Mouse (Mus musculus) lung, postnatal 14 days (tissue): ENCODE measurements around the gene Zbtb24.

Experiments used
- DNase-seq: peaks from one replicate; pipeline ENCODE4 v3.0.0; 2021

Zbtb24 gene

DNA sequence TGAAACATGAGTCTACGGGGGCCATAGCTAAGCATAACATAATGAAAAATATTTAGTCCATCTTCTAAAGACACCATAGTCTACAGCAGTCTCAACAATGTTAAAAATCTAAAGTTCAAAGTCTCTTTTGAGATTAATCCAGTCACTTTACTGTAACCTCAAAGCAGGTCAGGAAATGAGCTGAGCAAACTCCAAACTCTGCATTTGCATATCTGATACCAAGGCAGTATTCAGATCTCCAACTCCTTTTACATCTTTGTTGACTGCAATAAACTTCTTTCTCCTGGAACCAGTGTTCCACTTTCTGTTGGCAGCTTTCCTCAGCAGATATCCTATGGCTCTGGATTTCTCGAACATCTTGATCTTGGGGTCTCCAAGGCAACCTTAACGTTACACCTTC, 20.5 kb downstream of the Zbtb24 start:
- DNase-seq = no peak

DNA sequence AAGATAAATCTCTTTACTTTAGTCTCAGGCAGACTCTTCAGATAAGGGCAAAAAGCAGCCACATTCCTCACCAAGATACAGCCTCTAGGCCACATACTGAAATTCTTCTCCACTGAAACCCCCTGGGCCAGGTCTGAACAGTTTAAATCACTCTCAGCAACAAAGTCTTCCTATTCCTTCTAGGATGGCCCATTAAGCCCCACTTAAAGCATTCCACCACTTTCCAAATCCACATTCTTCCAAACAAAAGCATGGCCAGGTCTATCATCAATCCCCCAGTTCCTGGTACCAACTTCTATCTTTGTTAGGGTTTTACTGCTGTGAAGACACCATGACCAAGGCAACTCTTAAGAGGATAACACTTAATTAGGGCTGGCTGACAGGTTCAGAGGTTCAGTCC, 22.4 kb downstream of the Zbtb24 start:
- no peak for DNase-seq

DNA sequence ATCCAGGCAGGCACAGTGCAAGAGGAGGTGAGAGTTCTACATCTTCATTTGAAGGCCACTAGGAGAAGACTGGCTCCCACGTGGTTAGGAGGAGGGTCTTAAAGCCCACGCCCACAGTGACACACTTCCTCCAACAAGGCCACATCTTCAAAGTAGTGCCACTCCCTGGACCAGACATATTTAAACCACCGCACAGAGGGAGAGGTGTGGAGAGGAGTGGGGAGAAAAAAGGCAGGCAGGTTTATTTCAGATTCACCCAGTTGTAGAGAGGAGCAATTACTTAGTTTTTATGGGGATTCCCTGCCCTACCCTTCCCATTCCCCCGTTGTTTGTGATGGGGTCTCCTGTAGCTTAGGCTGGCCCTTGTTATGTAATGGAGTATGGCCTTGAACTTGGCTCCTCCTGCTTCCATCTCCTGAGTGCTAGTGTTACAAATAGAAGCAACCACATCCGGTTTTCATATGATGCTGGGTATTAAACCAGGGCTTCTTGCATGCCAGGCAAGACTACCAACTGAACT, 22.8 kb downstream of the Zbtb24 start:
- no peak for DNase-seq

DNA sequence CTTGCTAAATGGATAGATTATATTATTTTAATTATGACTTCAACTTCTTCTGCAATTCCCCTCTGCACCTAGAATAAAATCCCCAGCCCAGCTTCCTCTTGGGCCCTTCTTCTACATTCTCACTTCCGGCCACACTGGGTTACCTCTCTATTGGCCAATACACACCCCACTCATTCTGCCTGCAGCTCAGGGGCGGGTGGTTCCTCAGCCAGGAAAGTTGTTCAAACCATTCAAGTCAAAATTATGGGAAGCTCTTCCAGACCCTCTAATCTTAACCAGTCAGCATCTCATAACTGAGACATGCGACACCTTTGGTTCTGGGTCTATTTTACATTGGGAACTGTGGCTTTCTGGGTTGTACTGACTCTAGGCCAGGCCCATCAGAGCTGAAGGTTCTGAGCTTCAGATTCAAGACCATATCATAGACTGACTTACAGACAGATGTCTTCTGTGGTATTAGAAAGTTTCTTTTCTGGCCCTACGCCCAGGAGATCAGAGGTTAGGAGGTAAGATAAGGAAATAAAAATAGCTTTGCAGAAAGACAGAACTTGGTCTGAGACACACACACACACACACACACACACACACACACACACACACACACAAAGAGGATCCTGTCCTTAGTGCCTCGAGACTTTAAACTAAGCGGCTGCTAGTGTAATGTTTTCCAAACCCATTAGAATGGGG, 23.7 kb downstream of the Zbtb24 start:
- DNase-seq = peak; percentile 44

DNA sequence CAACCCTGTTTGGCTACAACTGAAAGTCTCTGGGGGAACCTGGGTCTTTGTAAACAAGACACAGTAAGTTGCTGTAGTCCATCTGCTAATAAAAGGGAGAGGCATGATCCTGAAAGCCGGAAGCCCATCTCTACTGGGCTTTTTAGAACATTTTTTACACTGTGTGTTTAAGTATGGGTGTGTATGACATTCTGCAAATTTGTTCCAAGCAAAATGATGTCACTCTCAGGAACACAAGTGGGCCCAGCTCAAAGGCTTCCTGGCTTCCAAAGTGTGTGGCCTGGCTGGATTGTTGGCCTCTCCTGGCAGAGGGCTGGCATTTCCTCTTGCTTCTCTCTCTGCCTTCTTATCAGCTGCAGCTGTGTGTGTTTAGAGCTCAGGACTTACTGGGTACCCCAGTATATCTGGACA, 24.8 kb downstream of the Zbtb24 start:
- DNase-seq = peak; percentile 43

DNA sequence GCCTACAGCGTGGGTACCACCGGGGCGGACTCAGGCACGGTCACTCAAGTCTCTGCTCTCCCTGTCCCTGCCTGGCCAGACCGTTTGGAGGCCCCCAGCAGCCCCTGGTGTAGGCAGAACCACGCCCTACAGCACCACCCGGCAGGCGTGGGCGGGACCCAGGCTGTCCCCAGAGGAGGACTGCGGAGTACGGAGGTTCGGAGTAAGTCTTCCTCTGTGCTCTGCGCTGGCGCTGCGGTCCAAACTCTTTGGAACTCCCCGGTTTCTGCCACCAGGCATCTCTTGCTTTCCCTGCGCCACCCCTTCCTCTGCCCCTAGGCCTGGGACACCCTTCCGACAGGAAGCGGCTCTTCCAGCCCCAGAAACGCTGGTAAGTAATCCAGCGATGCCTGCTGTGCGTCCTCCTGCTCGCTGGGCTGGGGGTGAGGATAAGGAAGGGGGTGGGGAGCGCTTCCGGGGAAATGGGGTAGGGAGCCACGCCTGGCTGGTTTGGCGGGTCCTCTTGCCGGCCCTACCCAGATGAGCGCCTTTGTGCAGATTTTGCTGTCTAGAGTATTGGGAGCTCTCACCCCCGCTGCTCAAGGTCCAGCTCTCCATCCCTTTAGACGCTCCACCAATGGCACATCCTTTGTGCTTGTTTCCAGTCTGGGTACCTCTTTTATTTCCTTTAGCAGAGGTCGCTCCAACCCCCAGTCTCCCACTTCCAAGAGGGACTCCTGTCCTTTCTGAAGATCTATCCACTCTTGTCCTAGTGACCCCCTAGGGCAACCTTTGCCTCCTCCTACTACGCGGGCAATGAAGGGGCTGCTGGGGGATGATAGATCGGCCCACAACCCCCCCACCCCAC, 26.2 kb downstream of the Zbtb24 start, which contains the start of gene Mical1:
Mical1 (plus strand) TSS at position 144 of the 847 bp plus-strand sequence.
- peak; percentile 75 for DNase-seq

DNA sequence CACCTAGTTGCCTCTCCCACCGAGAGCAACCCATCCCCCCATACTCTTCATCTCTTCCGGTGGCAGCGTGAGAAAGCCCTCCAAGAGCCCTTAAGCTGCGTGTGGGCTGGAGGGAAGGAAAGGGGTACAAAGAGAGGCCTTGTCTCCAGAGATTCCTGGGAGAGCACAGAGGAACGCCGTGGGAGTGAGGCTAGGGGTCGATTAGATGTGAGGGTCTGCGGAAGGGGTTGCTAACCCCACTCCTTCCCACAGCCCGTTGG, 26.8 kb downstream of the Zbtb24 start:
- DNase-seq = peak; percentile 11

DNA sequence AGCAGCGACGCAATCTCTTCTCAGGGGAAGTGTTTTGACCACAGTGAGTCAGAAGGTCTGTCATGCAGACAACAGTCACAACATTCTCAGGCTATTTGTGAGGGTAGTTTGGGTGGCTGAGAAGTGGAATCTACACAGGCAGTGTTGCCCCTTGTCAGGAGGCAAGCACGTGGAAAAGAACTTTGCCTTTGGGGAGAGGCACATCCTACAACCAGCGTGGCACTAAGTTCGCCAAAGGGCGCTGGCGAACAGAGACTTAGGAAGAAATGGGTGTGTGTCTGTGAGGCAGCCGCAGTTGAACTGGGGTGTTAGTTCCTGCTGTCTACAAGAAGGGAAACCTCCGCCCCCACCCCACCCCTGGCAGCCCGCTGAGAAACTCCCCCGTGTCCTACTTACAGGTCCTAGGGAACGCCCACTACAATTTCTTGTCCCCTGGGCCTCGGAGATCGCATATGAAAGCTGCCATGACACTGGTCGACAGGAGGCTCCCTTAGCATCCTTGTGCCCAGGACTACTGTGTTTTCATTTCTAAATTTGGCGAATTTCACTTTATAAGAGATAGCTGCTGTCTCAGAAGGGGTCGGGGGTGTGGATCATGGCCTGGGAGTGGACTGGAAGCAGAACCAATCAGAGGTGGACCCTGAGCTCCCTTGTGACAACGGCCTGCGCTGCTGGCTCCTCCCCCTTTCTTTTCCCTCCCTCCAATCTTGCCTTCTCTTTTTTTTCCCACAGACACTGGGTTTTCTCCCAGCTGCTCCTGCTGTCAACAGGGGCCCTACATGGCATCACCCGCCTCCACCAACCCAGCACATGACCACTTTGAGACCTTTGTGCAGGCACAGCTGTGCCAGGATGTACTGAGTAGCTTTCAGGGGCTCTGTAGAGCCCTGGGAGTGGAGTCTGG, 27.3 kb downstream of the Zbtb24 start:
- DNase-seq = peak; percentile 71

DNA sequence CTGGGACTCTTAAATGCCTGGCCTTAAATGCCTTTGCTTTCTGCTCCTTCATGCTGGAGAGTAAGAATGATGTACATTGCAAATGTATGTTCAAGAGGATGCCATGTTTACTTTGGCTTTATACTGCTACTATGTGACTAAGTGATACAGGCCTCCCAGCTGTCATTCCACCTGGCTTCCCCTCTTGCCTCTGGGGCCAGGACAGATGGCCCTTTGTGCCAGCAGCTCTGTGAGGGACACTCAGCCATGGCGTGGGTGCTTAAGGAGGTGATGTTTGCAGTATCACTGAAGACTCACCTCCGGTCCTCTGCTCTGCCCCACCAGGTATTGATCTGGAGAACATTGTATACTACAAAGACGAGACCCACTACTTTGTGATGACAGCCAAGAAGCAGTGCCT, 29.8 kb downstream of the Zbtb24 start:
- no peak for DNase-seq

DNA sequence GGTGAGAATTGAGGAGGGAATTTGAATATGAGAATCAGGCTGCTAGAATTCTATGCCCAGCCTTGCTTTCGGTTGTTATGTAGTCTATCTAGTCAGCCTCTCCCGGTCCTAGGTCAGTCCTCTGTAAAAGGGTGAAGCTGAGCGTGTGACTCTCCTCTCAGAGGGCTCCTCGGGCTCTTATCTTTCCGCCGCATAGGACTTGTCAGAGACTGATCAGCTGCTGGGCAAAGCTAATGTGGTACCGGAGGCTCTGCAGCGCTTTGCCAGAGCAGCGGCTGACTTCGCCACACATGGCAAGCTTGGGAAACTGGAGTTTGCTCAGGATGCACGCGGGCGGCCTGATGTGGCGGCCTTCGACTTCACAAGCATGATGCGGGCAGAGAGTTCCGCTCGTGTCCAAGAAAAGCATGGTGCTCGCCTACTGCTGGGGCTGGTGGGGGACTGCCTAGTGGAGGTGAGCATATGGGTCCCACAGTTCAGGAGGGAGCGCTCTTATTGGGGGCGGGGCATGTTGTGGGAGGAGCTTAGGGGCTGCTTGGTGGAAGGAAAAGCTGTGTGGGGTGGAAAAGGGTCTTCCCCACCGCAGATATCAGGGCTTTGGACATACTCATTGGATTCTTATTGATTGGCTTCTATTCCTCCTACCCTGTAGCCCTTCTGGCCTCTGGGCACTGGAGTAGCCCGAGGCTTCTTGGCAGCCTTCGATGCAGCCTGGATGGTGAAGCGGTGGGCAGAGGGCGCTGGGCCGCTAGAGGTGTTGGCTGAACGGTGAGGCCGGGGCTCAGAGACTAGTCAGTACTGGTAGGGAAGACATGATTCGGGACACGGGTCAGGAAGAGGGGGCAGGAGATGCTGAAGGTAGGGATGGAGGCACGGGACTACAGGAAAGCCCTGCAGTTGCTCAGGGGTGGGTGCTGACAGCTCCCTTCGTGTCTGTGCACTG, 31.0 kb downstream of the Zbtb24 start:
- no peak for DNase-seq

DNA sequence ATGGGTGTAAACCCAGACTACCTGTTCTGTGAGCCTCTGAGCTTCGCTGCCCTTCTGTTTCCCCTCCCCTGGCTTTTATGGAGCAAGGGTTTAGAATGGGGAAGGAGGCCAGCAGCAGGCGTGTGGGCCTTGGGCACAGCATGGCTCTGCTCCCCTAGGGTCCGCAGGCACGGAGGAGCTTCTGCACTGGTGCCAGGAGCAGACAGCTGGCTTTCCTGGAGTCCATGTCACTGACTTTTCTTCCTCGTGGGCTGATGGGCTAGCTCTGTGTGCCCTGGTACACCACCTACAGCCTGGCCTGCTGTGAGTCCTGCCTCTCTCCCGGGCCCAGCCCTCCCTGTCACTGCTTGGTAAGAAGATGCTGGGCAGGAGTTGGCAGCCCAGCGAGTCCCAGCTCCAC, 32.3 kb downstream of the Zbtb24 start:
- DNase-seq = no peak

DNA sequence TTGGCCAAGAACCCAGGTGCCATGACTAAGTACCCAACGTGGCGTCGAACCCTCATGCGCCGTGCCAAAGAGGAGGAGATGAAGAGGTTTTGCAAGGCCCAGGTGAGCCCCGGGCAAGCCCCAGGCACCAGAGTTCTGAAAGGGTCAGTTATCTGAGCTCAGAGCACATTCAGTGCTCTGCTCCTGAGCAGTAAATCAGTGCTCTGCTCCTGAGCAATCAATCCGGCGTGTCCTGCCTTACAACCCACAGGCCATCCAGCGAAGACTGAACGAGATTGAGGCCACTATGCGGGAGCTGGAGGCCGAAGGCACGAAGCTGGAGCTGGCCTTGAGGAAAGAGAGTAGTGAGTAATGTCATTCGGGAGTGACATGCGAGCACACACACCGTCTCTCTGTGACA, 35.6 kb downstream of the Zbtb24 start:
- no peak for DNase-seq

DNA sequence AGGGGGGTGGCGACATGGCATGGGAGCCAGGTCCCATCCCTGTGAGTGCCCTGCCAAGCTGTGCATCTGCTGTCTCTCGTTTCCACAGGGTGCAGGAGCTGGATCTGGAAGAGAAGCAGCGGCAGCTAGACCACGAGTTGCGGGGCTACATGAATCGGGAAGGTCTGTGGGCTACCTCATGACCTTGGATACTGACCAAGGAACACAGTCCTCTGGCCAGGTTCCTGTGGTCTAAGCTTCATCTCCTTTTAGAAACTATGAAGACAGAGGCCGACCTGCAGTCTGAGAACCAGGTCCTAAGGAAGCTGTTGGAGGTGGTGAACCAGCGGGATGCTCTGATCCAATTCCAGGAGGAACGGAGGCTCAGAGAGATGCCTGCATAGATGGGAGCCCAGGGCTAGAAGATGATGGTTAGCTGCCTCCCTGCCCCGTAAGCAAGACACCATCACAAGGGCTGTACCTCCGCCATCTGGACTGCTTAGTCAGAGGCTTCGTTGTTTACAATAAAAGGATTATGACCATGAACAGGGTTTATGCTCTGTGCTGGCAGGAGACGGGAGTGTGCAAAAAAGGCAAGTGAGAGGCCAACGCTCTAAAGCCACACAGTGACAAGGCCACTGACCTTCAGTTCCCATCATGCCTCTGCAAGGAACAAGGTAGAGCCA, 36.5 kb downstream of the Zbtb24 start:
- no peak for DNase-seq

DNA sequence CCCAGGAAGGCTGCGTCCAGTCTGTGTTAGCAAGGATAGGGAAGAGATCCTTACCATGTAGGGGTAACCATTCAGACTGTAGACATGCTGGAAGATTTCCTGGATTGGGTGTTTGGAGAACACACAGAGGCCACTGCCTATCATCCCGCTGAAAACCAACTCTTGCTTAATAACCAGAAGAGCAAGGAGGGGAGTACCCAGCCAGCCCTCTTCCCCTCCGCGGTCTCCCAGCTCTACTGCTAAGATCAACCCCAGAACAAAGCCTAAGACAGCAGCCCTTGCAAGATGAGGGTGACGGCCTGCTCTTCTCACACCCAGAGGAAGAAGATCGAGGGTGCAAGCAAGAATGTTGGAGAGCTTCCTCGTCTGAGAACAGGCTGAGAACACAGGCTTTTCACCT, 38.7 kb downstream of the Zbtb24 start:
- no peak for DNase-seq

DNA sequence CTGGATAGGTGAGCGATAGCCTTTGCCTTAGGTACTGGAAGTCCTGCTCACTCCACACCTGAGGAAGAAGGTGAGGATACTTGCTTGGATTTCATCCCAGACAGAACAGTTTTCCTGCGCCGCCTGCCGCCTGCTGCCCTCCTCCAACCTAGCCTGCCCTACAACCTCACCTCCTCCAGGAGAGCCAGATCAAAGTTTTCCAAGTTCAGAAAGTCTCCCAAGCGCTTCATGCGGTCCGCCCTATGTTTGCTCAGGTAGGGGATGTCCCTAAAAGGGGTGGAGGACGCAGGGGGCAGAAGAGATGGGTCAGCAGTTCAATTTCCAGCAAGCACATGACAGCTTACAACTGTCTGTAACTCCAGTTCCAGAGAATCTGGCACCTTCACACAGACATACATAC, 39.1 kb downstream of the Zbtb24 start:
- peak; percentile 12 for DNase-seq

DNA sequence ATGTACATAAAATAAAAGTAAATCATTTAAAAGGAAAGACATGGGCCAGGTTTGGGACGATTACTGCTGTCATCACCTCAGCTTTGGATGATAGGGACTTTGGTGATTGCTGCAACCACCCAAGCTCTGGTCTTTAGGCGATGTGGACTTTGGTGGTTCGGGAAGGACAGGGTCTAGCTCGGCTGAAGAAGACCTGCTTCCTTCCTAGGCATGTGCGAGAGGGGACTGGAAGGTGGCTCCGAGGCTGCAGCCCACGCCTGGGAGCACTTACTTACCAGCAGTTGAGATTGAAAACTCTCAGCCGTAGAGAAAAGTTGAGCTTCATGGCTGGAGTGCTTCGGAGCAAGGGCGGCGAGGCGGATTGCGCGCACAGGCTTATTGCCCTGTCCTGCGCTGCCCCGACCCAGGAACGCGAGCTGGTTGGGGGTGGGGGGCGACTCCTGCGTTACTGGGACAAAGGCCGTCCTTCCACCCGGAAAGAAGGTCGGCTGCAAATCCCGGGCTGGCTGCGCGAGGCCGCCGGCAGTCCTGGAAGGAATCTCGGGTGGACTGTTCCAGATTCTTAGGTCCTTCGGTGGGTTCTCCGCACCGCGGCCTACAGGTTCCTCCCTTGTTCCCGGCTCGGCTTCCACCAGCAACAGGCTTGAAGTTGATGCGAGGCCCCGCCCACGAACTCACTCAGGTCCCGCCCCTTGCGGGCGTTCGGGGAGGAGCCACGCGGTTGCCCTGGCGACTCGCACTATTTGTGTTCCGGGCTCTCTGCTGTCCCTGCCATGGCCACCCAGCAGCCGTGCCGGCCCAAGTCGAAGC, 39.7 kb downstream of the Zbtb24 start, which contains the start of the genes Smpd2 and Ppil6:
Smpd2 (minus strand) TSS at position 662 of the 810 bp plus-strand sequence.
Ppil6 (plus strand) TSS at position 732 of the 810 bp plus-strand sequence.
- DNase-seq = peak; percentile 96

DNA sequence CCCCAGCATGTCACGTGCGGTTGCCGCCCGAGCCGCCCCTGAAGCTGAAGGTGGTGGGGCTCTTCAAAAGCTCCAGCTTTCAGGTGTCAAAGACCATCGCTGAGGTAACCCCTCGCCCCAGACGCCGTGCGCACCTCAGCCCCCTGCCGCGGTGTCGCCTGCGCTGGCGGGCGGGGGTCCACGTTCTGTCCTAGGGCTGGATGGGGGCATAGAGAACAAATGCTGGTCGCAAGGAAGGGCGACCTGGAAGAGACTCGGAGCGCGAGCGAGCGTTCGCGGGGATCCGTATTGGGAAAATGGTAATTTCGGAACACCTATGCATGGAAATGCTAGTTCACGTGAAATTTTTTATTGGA, 40.3 kb downstream of the Zbtb24 start:
- DNase-seq = no peak

DNA sequence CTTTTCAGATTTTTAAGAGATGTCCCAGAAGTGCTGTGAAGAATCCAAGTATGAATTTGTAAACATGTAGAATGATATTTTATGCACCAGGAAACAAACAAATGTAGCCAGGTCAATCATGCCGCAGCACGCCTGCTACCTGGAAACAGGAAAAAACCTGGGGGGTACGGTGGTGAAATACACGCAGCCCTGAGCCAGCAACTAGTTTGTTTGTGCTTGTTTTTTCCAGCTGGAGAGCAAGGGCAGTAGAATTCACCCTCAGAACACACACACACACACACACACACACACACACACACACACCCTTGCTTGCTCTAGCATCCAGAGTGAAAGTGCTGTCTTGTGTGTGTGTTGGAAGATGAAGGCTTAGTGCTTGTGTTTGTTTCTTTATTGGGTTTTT, 40.9 kb downstream of the Zbtb24 start:
- DNase-seq = no peak

DNA sequence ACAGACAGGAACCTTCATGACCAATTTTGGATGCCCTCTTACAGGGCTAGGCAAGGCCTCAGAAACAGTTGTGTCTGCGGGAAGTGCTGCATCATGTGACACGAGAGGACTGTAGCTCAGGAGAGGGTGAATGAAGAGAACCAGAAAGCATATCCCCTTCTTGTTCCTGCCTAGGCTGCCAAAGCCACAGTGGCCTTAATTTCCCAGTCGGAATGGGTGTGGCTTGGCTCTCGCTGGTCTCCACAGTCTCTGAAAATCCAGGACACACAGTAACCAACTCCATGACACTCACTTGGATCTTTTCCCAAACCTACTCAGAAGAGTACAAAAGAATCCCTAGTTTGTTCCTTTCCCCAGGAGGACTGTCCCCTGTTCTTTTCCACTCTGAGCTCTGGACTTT, 50.8 kb downstream of the Zbtb24 start:
- peak; percentile 32 for DNase-seq

DNA sequence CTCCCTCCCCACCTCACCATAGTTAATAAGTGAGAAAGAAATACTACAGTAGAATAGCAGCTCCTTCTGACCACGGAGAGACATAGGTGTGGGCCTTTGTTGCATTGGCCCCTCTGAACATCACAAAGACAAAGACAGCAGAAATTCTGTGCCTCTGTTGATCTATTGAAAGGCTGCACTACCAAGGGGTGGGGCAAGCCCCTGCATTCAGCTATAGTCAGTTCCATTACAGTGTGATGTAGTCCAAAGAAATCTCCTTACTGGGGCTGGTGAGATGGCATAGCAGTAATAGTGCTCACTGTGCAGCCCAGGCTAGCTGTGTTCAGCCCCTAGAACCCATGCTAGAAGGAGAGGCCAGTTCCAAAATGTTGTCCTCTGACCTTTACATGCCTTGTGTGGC, 54.8 kb downstream of the Zbtb24 start:
- no peak for DNase-seq

DNA sequence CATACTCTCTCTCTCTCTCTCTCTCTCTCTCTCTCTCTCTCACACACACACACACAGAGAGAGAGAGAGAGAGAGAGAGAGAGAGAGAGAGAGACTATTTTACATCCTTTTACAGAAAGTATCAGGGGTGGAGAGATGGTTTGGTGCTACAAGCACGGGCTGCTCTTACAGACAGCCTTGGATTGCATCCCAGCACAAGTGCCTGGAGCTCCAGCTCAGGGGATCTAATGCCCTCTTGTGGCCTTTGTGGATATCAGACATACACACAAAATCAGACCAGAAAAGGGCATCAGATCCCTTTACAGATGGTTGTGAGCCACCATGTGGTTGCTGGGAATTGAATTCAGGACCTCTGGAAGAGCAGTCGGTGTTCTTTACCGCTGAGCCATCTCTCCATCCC, 55.3 kb downstream of the Zbtb24 start:
- DNase-seq = peak; percentile 78
